Mouse (Mus musculus) neural tube, embryonic 14.5 days (tissue): ENCODE data around the gene Gm6337. TPM values are rescaled to one million over a fixed set of nuclear protein-coding genes. Genes with fewer than 3 reads are reported as not detected.
A peak's percentile ranks its signal among the peaks of the same experiment; 100 is the strongest.
"Not testable (repeated sequence)": the region's sequence is repeated elsewhere in the genome, so short reads cannot be mapped to it uniquely, and the experiment has no call there.

Experiments
- ATAC-seq: fragments of 200-750 bp; cut with Nextera tagmentation; 2 replicates; pipeline ENCODE4 v1.8.0; 2017; ENCODE audit warnings: low read depth, mild to moderate bottlenecking, moderate TSS enrichment, moderate library complexity
- H3K27ac ChIP-seq: fragments of 300-500 bp; sonication (generic); 2 replicates; pipeline ENCODE4 v1.5.1; 2014; ENCODE audit warnings: low read depth, mild to moderate bottlenecking, control low read depth, low read length, moderate library complexity, mixed read lengths
- H3K27me3 ChIP-seq: fragments of 300-500 bp; sonication (generic); 2 replicates; pipeline ENCODE4 v1.6.1; 2014; ENCODE audit warnings: low read length; ENCODE audit not compliant: control insufficient read depth, insufficient read depth
- H3K36me3 ChIP-seq: fragments of 300-500 bp; sonication (generic); 2 replicates; pipeline ENCODE4 v1.6.1; 2014; ENCODE audit warnings: low read length, mixed read lengths; ENCODE audit not compliant: control insufficient read depth, insufficient read depth
- H3K4me1 ChIP-seq: fragments of 300-500 bp; sonication (generic); 2 replicates; pipeline ENCODE4 v1.6.1; 2014; ENCODE audit warnings: low read length; ENCODE audit not compliant: control insufficient read depth, insufficient read depth
- H3K4me2 ChIP-seq: fragments of 300-500 bp; sonication (generic); 2 replicates; pipeline ENCODE4 v1.6.1; 2014; ENCODE audit warnings: mild to moderate bottlenecking, low read depth, low read length, control low read depth
- H3K4me3 ChIP-seq: fragments of 300-500 bp; sonication (generic); 2 replicates; pipeline ENCODE4 v1.5.1; 2014; ENCODE audit warnings: low read depth, low read length, control low read depth, mixed read lengths
- H3K9ac ChIP-seq: fragments of 300-500 bp; sonication (generic); replicated peaks from 2 replicates; pipeline ENCODE4 v1.6.1; 2014; ENCODE audit warnings: low read depth, mild to moderate bottlenecking, control low read depth, low read length, mixed read lengths
- H3K9me3 ChIP-seq: fragments of 300-500 bp; sonication (generic); 2 replicates; pipeline ENCODE4 v1.6.1; 2016; ENCODE audit warnings: low read length; ENCODE audit not compliant: control insufficient read depth
- WGBS: fragments of 180-500 bp; shearing (Covaris S2); extraction: QIAGEN DNeasy Blood & Tissue Kit; methylation state at CpG from one replicate; pipeline ENCODE4 v1.1.7; 2014; 5-methylcytosine and 5-hydroxymethylcytosine counted together
- polyA plus RNA-seq: library from polyadenylated mRNA; unstranded; fragments of >200 nt; fragmentation: Nextera tagmentation; extraction: Ambion mirVana; gene quantifications from 2 replicates; pipeline ENCODE4 v1.2.1, GENCODE M21; 2014

Gm6337 gene
- polyA plus RNA-seq, result not detected in 2 replicates

GRCm38 (mm10) chr14:6058167-6058566 is at the start of gene Gm6337:
TSS of gene Gm6337 (minus strand) at chr14:6058267.
- not testable (repeated sequence) for H3K9me3 ChIP-seq, H3K36me3 ChIP-seq, H3K4me1 ChIP-seq, H3K9ac ChIP-seq, H3K4me2 ChIP-seq, H3K27me3 ChIP-seq, ATAC-seq, H3K27ac ChIP-seq, H3K4me3 ChIP-seq
- 80% methylated on average over 3 of the region's 4 CpGs for WGBS

GRCm38 (mm10) chr14:6107500-6107899 is 49.4 kb upstream of the Gm6337 start:
- 10% methylated on average over 8 of the region's 9 CpGs for WGBS
- not testable (repeated sequence) for H3K9ac ChIP-seq, ATAC-seq, H3K9me3 ChIP-seq, H3K36me3 ChIP-seq, H3K27me3 ChIP-seq, H3K4me1 ChIP-seq, H3K27ac ChIP-seq
- Histone ChIP-seq H3K4me2 (peak overlapping the region; percentile 37), H3K4me3 (peak overlapping the region; percentile 30)

GRCm38 (mm10) chr14:6093842-6094241 is 35.8 kb upstream of the Gm6337 start, which contains the start of gene Gm8206:
TSS of gene Gm8206 (minus strand) at chr14:6093942.
- not testable (repeated sequence) for H3K9ac ChIP-seq, H3K4me3 ChIP-seq, ATAC-seq, H3K27me3 ChIP-seq, H3K27ac ChIP-seq, H3K4me1 ChIP-seq, H3K36me3 ChIP-seq, H3K9me3 ChIP-seq, H3K4me2 ChIP-seq
- 78% methylated on average over 2 of the region's 3 CpGs for WGBS

Other genes starting within 250 kb of the Gm6337 start
- not detected in 2 replicates for gene Gm3424, start 227.9 kb downstream of the Gm6337 start, polyA plus RNA-seq
- gene Gm8237, start 177.9 kb downstream of the Gm6337 start, polyA plus RNA-seq, result 0.88 and 1.8 TPM in 2 replicates
- gene Gm3248, start 96.5 kb downstream of the Gm6337 start, polyA plus RNA-seq, result 3.6 and 4.9 TPM in 2 replicates
- not detected in 2 replicates for gene Gm3453, start 79.1 kb downstream of the Gm6337 start, polyA plus RNA-seq
- gene Gm8206, start 35.7 kb upstream of the Gm6337 start, polyA plus RNA-seq, result 4.9 and 8.7 TPM in 2 replicates
- gene Gm3468, start 50.4 kb upstream of the Gm6337 start, polyA plus RNA-seq, result 6.5 and 7.2 TPM in 2 replicates
- not detected in 2 replicates for gene Gm3476, start 67.5 kb upstream of the Gm6337 start, polyA plus RNA-seq
- gene Gm21560, start 161.0 kb upstream of the Gm6337 start, polyA plus RNA-seq, result not detected in 2 replicates
- gene Gm3411, start 229.0 kb upstream of the Gm6337 start, polyA plus RNA-seq, result 7.2 and 12.4 TPM in 2 replicates
- not detected in 2 replicates for gene Gm21103, start 246.6 kb upstream of the Gm6337 start, polyA plus RNA-seq